Mouse (Mus musculus): Measurements from ENCODE around the gene Fkbpl. TPM values are rescaled to one million over a fixed set of nuclear protein-coding genes. Genes with fewer than 3 reads are reported as not detected.

Gene Fkbpl
- polyA plus RNA-seq, 1 experiment from 2014 or later = 8.8 TPM

- peak within 1 kb of the TSS; percentile 87 for H3K27ac ChIP-seq (ENCODE audit: low read depth, low read length)
- peaks cover 16% of the 10 kb centered on the region for H3K27me3 ChIP-seq (replicated peaks; ENCODE audit: control insufficient read depth, insufficient read depth, low read length)
- 0 out of 2 replicates have a peak, but pooled peaks cover under 1% of the 10 kb centered on the region for H3K36me3 ChIP-seq (ENCODE audit: control insufficient read depth, insufficient read depth)
- peak within 1 kb of the TSS; percentile 66 for H3K4me3 ChIP-seq (ENCODE audit: low read depth, low read length)
- H3K9me3 ChIP-seq (ENCODE audit: control insufficient read depth) = no peaks in the 10 kb centered on the region
- peak within 1 kb of the TSS; percentile 65 for H3K9ac ChIP-seq (ENCODE audit: low read depth, low read length)
- peaks cover 9% of the 10 kb centered on the region for H3K4me1 ChIP-seq (replicated peaks; ENCODE audit: control insufficient read depth, insufficient read depth, low read length)
- no peak for TF ChIP-seq CTCF (IDR thresholded peaks at IDR 0.05; ENCODE audit: low read depth)
- peak within 1 kb of the TSS; percentile 95 for H3K4me2 ChIP-seq (replicated peaks; ENCODE audit: low read depth)
- no peak for ATAC-seq
- WGBS = 2% methylated on average over 29 of the region's 29 CpGs
Observed at GRCm38 (mm10) chr17:34627943-34628643, 16.5 kb upstream of the Fkbpl start, which contains the start of gene Ppt2. Ppt2 (minus strand) TSS chr17:34628510.

- 0 out of 2 replicates have a peak overlapping the region, but pooled peaks have one; percentile 87 for H3K27ac ChIP-seq (ENCODE audit: low read depth, low read length)
- H3K9me3 ChIP-seq (ENCODE audit: control insufficient read depth) = no peaks in the 10 kb centered on the region
- peaks cover 16% of the 10 kb centered on the region for H3K27me3 ChIP-seq (replicated peaks; ENCODE audit: control insufficient read depth, insufficient read depth, low read length)
- H3K4me2 ChIP-seq (replicated peaks; ENCODE audit: low read depth) = peak overlapping the region; percentile 95
- 0 out of 2 replicates have a peak overlapping the region, but pooled peaks have one; percentile 65 for H3K9ac ChIP-seq (ENCODE audit: low read depth, low read length)
- no peaks in the 10 kb centered on the region for H3K36me3 ChIP-seq (ENCODE audit: control insufficient read depth, insufficient read depth)
- no peak for ATAC-seq
- TF ChIP-seq CTCF (IDR thresholded peaks at IDR 0.05; ENCODE audit: low read depth) = no peak
- WGBS = 24% methylated on average over 5 of the region's 5 CpGs
- peaks cover 9% of the 10 kb centered on the region for H3K4me1 ChIP-seq (replicated peaks; ENCODE audit: control insufficient read depth, insufficient read depth, low read length)
- H3K4me3 ChIP-seq (ENCODE audit: low read depth, low read length) = peak overlapping the region; percentile 66; the same call in 1 of the 2 replicates
Observed at GRCm38 (mm10) chr17:34628644-34628967, 16.0 kb upstream of the Fkbpl start.

GRCm38 (mm10) chr17:34629221-34629751 lies 15.3 kb upstream of the Fkbpl start, which contains the start of gene Prrt1:
Prrt1 (plus strand) TSS chr17:34629533.
- peaks cover 16% of the 10 kb centered on the region for H3K27me3 ChIP-seq (replicated peaks; ENCODE audit: control insufficient read depth, insufficient read depth, low read length)
- no peak for ATAC-seq
- no peaks in the 10 kb centered on the region for H3K9me3 ChIP-seq (ENCODE audit: control insufficient read depth)
- peak within 1 kb of the TSS; percentile 95 for H3K4me2 ChIP-seq (replicated peaks; ENCODE audit: low read depth)
- H3K9ac ChIP-seq (ENCODE audit: low read depth, low read length) = peak within 1 kb of the TSS; percentile 65; the same call in 1 of the 2 replicates
- H3K4me3 ChIP-seq (ENCODE audit: low read depth, low read length) = peak within 1 kb of the TSS; percentile 66
- peaks cover 9% of the 10 kb centered on the region for H3K4me1 ChIP-seq (replicated peaks; ENCODE audit: control insufficient read depth, insufficient read depth, low read length)
- no peak for TF ChIP-seq CTCF (IDR thresholded peaks at IDR 0.05; ENCODE audit: low read depth)
- 28% methylated on average over 16 of the region's 16 CpGs for WGBS
- H3K36me3 ChIP-seq (ENCODE audit: control insufficient read depth, insufficient read depth) = no peaks in the 10 kb centered on the region
- H3K27ac ChIP-seq (ENCODE audit: low read depth, low read length) = peak within 1 kb of the TSS; percentile 87; the same call in 1 of the 2 replicates

- no peak for ATAC-seq
Observed at GRCm38 (mm10) chr17:34629796-34630603, 14.6 kb upstream of the Fkbpl start.

GRCm38 (mm10) chr17:34630761-34631301 lies 13.7 kb upstream of the Fkbpl start:
- 5% methylated on average over 45 of the region's 48 CpGs for WGBS
- Histone ChIP-seq H3K9me3 (ENCODE audit: control insufficient read depth) (no peaks in the 10 kb centered on the region), H3K4me3 (ENCODE audit: low read depth, low read length) (peak overlapping the region; percentile 29), H3K4me2 (replicated peaks; ENCODE audit: low read depth) (peak overlapping the region; percentile 61), H3K9ac (ENCODE audit: low read depth, low read length) (peak overlapping the region; percentile 34; the same call in 1 of the 2 replicates), H3K36me3 (ENCODE audit: control insufficient read depth, insufficient read depth) (no peaks in the 10 kb centered on the region), H3K27me3 (replicated peaks; ENCODE audit: control insufficient read depth, insufficient read depth, low read length) (peaks cover 16% of the 10 kb centered on the region), H3K27ac (ENCODE audit: low read depth, low read length) (no peak overlapping the region), H3K4me1 (replicated peaks; ENCODE audit: control insufficient read depth, insufficient read depth, low read length) (peaks cover 9% of the 10 kb centered on the region)
- TF ChIP-seq CTCF (IDR thresholded peaks at IDR 0.05; ENCODE audit: low read depth) = no peak
- no peak for ATAC-seq

More at GRCm38 (mm10) chr17:34629796-34630603, 14.6 kb upstream of the Fkbpl start:
- TF ChIP-seq CTCF (IDR thresholded peaks at IDR 0.05; ENCODE audit: low read depth) = no peak
- Histone ChIP-seq H3K36me3 (ENCODE audit: control insufficient read depth, insufficient read depth) (no peaks in the 10 kb centered on the region), H3K4me1 (replicated peaks; ENCODE audit: control insufficient read depth, insufficient read depth, low read length) (peaks cover 9% of the 10 kb centered on the region), H3K4me2 (replicated peaks; ENCODE audit: low read depth) (peak overlapping the region; percentile 95), H3K9ac (ENCODE audit: low read depth, low read length) (no peak overlapping the region), H3K9me3 (ENCODE audit: control insufficient read depth) (no peaks in the 10 kb centered on the region), H3K27me3 (replicated peaks; ENCODE audit: control insufficient read depth, insufficient read depth, low read length) (peaks cover 16% of the 10 kb centered on the region), H3K27ac (ENCODE audit: low read depth, low read length) (no peak overlapping the region), H3K4me3 (ENCODE audit: low read depth, low read length) (peak overlapping the region; percentile 17)
- WGBS = 48% methylated on average over 12 of the region's 12 CpGs
